Mouse (Mus musculus): ENCODE measurements around the gene Rbpjl. TPM values are rescaled to one million over a fixed set of nuclear protein-coding genes. Genes with fewer than 3 reads are reported as not detected.

The Rbpjl gene
- total RNA-seq, 1 experiment, result 0.04 TPM

- no peak overlapping the region for H3K9ac ChIP-seq (ENCODE audit: insufficient read depth, low read depth, low read length, poor library complexity, severe bottlenecking)
- no peaks in the 10 kb centered on the region for H3K9me3 ChIP-seq (ENCODE audit: control insufficient read depth, insufficient read depth, low read depth, low read length)
- H3K4me1 ChIP-seq (ENCODE audit: control insufficient read depth in 2 of 2, insufficient read depth in 2 of 2, low read length in 2 of 2, poor library complexity in 1 of 2), result no peaks in the 10 kb centered on the region
- in situ Hi-C loops (cut with MboI; ENCODE audit: low sequenced_read_pairs in 2 of 2, unreplicated experiment in 2 of 2), result no loop called here
- H3K4me3 ChIP-seq (ENCODE audit: insufficient read depth in 1 of 2, low read depth in 1 of 2, low read length in 2 of 2, poor library complexity in 1 of 2, severe bottlenecking in 1 of 2), result no peak overlapping the region
- no peaks in the 10 kb centered on the region for H3K36me3 ChIP-seq (ENCODE audit: control insufficient read depth, insufficient read depth, low read length, poor library complexity, severe bottlenecking)
- DNase-seq (ENCODE audit: low read depth, low spot score), result no peak
- no peak for TF ChIP-seq ZNF384 (IDR thresholded peaks at IDR 0.05; ENCODE audit: low read depth, low read length)
- TF ChIP-seq MAFK (IDR thresholded peaks at IDR 0.05; ENCODE audit: insufficient read depth, low read depth, low read length), result no peak
- no peak for TF ChIP-seq CHD2 (IDR thresholded peaks at IDR 0.05; ENCODE audit: low read depth, low read length)
- TF ChIP-seq ZC3H11A (IDR thresholded peaks at IDR 0.05; ENCODE audit: borderline replicate concordance, low read depth, low read length), result no peak
- no peak for TF ChIP-seq HCFC1 (IDR thresholded peaks at IDR 0.05; ENCODE audit: borderline replicate concordance, insufficient read depth, low read length)
- H3K27ac ChIP-seq (ENCODE audit: insufficient read depth, low read depth, low read length, poor library complexity, severe bottlenecking), result no peak overlapping the region
These were observed 25.2 kb upstream of the Rbpjl start for GRCm38 (mm10) chr2:164377478-164378426.

DNA sequence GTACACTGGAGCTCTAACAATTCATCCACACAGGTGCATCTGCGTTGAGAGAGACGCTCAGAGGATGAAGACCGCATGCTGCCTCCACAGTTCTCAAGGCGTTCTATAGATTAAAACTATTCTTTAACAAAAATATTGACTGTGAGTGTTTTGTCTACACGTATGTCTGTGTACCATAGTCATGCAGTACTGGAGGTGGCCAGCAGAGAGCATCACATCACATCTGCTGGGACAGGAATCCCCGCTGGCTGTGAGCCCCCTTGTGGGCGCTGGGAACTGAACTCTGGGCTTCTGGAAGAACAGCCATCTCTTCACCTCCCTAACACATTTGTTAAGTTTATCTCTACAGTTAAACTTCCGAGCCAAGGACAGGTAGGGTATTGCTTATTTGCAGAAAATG lies 21.2 kb upstream of the Rbpjl start:
- in situ Hi-C loops (cut with MboI; ENCODE audit: low sequenced_read_pairs in 2 of 2, unreplicated experiment in 2 of 2), result no loop called here
- peak; percentile 78 for DNase-seq (ENCODE audit: low read depth, low spot score)
- Histone ChIP-seq H3K9me3 (ENCODE audit: control insufficient read depth, insufficient read depth, low read depth, low read length) (no peaks in the 10 kb centered on the region), H3K4me3 (ENCODE audit: insufficient read depth in 1 of 2, low read depth in 1 of 2, low read length in 2 of 2, poor library complexity in 1 of 2, severe bottlenecking in 1 of 2) (no peak overlapping the region), H3K4me1 (ENCODE audit: control insufficient read depth in 2 of 2, insufficient read depth in 2 of 2, low read length in 2 of 2, poor library complexity in 1 of 2) (no peaks in the 10 kb centered on the region), H3K27ac (ENCODE audit: insufficient read depth, low read depth, low read length, poor library complexity, severe bottlenecking) (no peak overlapping the region), H3K36me3 (ENCODE audit: control insufficient read depth, insufficient read depth, low read length, poor library complexity, severe bottlenecking) (no peaks in the 10 kb centered on the region), H3K9ac (ENCODE audit: insufficient read depth, low read depth, low read length, poor library complexity, severe bottlenecking) (no peak overlapping the region)
- 0 out of 2 replicates have a peak, but pooled peaks have one; percentile 44 for TF ChIP-seq HCFC1 (IDR thresholded peaks at IDR 0.05; ENCODE audit: borderline replicate concordance, insufficient read depth, low read length)
- TF ChIP-seq ZNF384 (IDR thresholded peaks at IDR 0.05; ENCODE audit: low read depth, low read length), result 0 out of 2 replicates have a peak, but pooled peaks have one; percentile 32
- TF ChIP-seq CHD2 (IDR thresholded peaks at IDR 0.05; ENCODE audit: low read depth, low read length), result no peak
- no peak for TF ChIP-seq ZC3H11A (IDR thresholded peaks at IDR 0.05; ENCODE audit: borderline replicate concordance, low read depth, low read length)
- TF ChIP-seq MAFK (IDR thresholded peaks at IDR 0.05; ENCODE audit: insufficient read depth, low read depth, low read length), result no peak

- Histone ChIP-seq H3K4me1 (ENCODE audit: control insufficient read depth in 2 of 2, insufficient read depth in 2 of 2, low read length in 2 of 2, poor library complexity in 1 of 2) (no peaks in the 10 kb centered on the region), H3K9ac (ENCODE audit: insufficient read depth, low read depth, low read length, poor library complexity, severe bottlenecking) (no peak overlapping the region), H3K27ac (ENCODE audit: insufficient read depth, low read depth, low read length, poor library complexity, severe bottlenecking) (no peak overlapping the region), H3K4me3 (ENCODE audit: insufficient read depth in 1 of 2, low read depth in 1 of 2, low read length in 2 of 2, poor library complexity in 1 of 2, severe bottlenecking in 1 of 2) (no peak overlapping the region), H3K36me3 (ENCODE audit: control insufficient read depth, insufficient read depth, low read length, poor library complexity, severe bottlenecking) (no peaks in the 10 kb centered on the region), H3K9me3 (ENCODE audit: control insufficient read depth, insufficient read depth, low read depth, low read length) (no peaks in the 10 kb centered on the region)
- no peak for DNase-seq (ENCODE audit: low read depth, low spot score)
- TF ChIP-seq ZC3H11A (IDR thresholded peaks at IDR 0.05; ENCODE audit: borderline replicate concordance, low read depth, low read length) (no peak), HCFC1 (IDR thresholded peaks at IDR 0.05; ENCODE audit: borderline replicate concordance, insufficient read depth, low read length) (no peak), CHD2 (IDR thresholded peaks at IDR 0.05; ENCODE audit: low read depth, low read length) (no peak), ZNF384 (IDR thresholded peaks at IDR 0.05; ENCODE audit: low read depth, low read length) (no peak), MAFK (IDR thresholded peaks at IDR 0.05; ENCODE audit: insufficient read depth, low read depth, low read length) (no peak)
- in situ Hi-C loops (cut with MboI; ENCODE audit: low sequenced_read_pairs in 2 of 2, unreplicated experiment in 2 of 2), result no loop called here
These were observed 20.0 kb upstream of the Rbpjl start for GRCm38 (mm10) chr2:164382971-164383370.

- no peak overlapping the region for H3K4me3 ChIP-seq (ENCODE audit: insufficient read depth in 1 of 2, low read depth in 1 of 2, low read length in 2 of 2, poor library complexity in 1 of 2, severe bottlenecking in 1 of 2)
- no peaks in the 10 kb centered on the region for H3K36me3 ChIP-seq (ENCODE audit: control insufficient read depth, insufficient read depth, low read length, poor library complexity, severe bottlenecking)
- H3K9ac ChIP-seq (ENCODE audit: insufficient read depth, low read depth, low read length, poor library complexity, severe bottlenecking), result no peak overlapping the region
- TF ChIP-seq CHD2 (IDR thresholded peaks at IDR 0.05; ENCODE audit: low read depth, low read length), result no peak
- no peak for TF ChIP-seq ZC3H11A (IDR thresholded peaks at IDR 0.05; ENCODE audit: borderline replicate concordance, low read depth, low read length)
- no peak for TF ChIP-seq MAFK (IDR thresholded peaks at IDR 0.05; ENCODE audit: insufficient read depth, low read depth, low read length)
- H3K27ac ChIP-seq (ENCODE audit: insufficient read depth, low read depth, low read length, poor library complexity, severe bottlenecking), result no peak overlapping the region
- no peaks in the 10 kb centered on the region for H3K4me1 ChIP-seq (ENCODE audit: control insufficient read depth in 2 of 2, insufficient read depth in 2 of 2, low read length in 2 of 2, poor library complexity in 1 of 2)
- in situ Hi-C loops (cut with MboI; ENCODE audit: low sequenced_read_pairs in 2 of 2, unreplicated experiment in 2 of 2), result no loop called here
- H3K9me3 ChIP-seq (ENCODE audit: control insufficient read depth, insufficient read depth, low read depth, low read length), result no peaks in the 10 kb centered on the region
- DNase-seq (ENCODE audit: low read depth, low spot score), result no peak
These were observed 19.1 kb upstream of the Rbpjl start for GRCm38 (mm10) chr2:164383656-164384399.
